Mouse (Mus musculus) large intestine, adult 2 months (tissue): ENCODE data around the gene Shcbp1l. TPM values are rescaled to one million over a fixed set of nuclear protein-coding genes. Genes with fewer than 3 reads are reported as not detected.
"Not testable (repeated sequence)": the region's sequence is repeated elsewhere in the genome, so short reads cannot be mapped to it uniquely, and the experiment has no call there.

Experiments used
- DNase-seq: peaks from one replicate; pipeline ENCODE4 v3.0.0-alpha.2; 2012; ENCODE audit warnings: low read depth, low spot score
- WGBS: fragments of 180-500 bp; shearing (Covaris S2); methylation state at CpG from one replicate; pipeline ENCODE4 v1.1.7; 2018; 5-methylcytosine and 5-hydroxymethylcytosine counted together
- polyA plus RNA-seq: library from polyadenylated mRNA; depleted of rRNA; stranded (reverse); fragments of >200 nt; gene quantifications from 2 replicates; pipeline ENCODE4 v1.2.3, GENCODE M21; 2012; rRNA removed

Shcbp1l gene
- 0.12 TPM in 1 of 2 replicates, not detected in the other for polyA plus RNA-seq

GRCm38 (mm10) chr1:153424770-153425584 is at the start of gene Shcbp1l:
Gene Shcbp1l, plus strand, starts transcription at chr1:153425162.
- WGBS = 6% methylated on average over 60 of the region's 60 CpGs
- DNase-seq = peak; percentile 13

- no peak for DNase-seq
- WGBS = 59% methylated on average over 6 of the region's 6 CpGs
Measured at GRCm38 (mm10) chr1:153376446-153376845, 48.5 kb upstream of the Shcbp1l start.

GRCm38 (mm10) chr1:153378587-153378986 is 46.4 kb upstream of the Shcbp1l start:
- no peak for DNase-seq
- 55% methylated on average over 6 of the region's 6 CpGs for WGBS

GRCm38 (mm10) chr1:153379832-153380231 is 45.1 kb upstream of the Shcbp1l start:
- WGBS = 76% methylated on average over 5 of the region's 5 CpGs

GRCm38 (mm10) chr1:153380746-153381282 is 44.1 kb upstream of the Shcbp1l start:
- 90% methylated on average over 9 of the region's 9 CpGs for WGBS
- DNase-seq = no peak

More at GRCm38 (mm10) chr1:153379832-153380231, 45.1 kb upstream of the Shcbp1l start:
- DNase-seq = no peak

GRCm38 (mm10) chr1:153385081-153385480 is 39.9 kb upstream of the Shcbp1l start:
- 61% methylated on average over 6 of the region's 6 CpGs for WGBS
- no peak for DNase-seq

GRCm38 (mm10) chr1:153385661-153386060 is 39.3 kb upstream of the Shcbp1l start:
- not testable (repeated sequence) for DNase-seq
- WGBS = 89% methylated on average over 5 of the region's 5 CpGs

- DNase-seq = peak; percentile 18
- 45% methylated on average over 25 of the region's 25 CpGs for WGBS
Measured at GRCm38 (mm10) chr1:153386271-153387069, 38.5 kb upstream of the Shcbp1l start.

- WGBS = 73% methylated on average over 4 of the region's 4 CpGs
- not testable (repeated sequence) for DNase-seq
Measured at GRCm38 (mm10) chr1:153395706-153396105, 29.3 kb upstream of the Shcbp1l start.

- DNase-seq = peak; percentile 7
- WGBS = under 1% methylated on average over 7 of the region's 7 CpGs
Measured at GRCm38 (mm10) chr1:153401765-153402164, 23.2 kb upstream of the Shcbp1l start.

GRCm38 (mm10) chr1:153407641-153408040 is 17.3 kb upstream of the Shcbp1l start:
- 76% methylated on average over 11 of the region's 11 CpGs for WGBS
- DNase-seq = not testable (repeated sequence)

GRCm38 (mm10) chr1:153408296-153408695 is 16.7 kb upstream of the Shcbp1l start:
- WGBS = 72% methylated on average over 5 of the region's 5 CpGs
- not testable (repeated sequence) for DNase-seq

- DNase-seq = not testable (repeated sequence)
- WGBS = 95% methylated on average over 1 of the region's 4 CpGs
Measured at GRCm38 (mm10) chr1:153410915-153411314, 14.0 kb upstream of the Shcbp1l start.

GRCm38 (mm10) chr1:153411723-153412122 is 13.2 kb upstream of the Shcbp1l start:
- WGBS = 81% methylated on average over 6 of the region's 6 CpGs
- DNase-seq = no peak

GRCm38 (mm10) chr1:153412663-153413396 is 12.1 kb upstream of the Shcbp1l start:
- WGBS = 76% methylated on average over 3 of the region's 4 CpGs
- not testable (repeated sequence) for DNase-seq

GRCm38 (mm10) chr1:153413397-153414020 is 11.5 kb upstream of the Shcbp1l start:
- 83% methylated on average over 13 of the region's 13 CpGs for WGBS
- DNase-seq = not testable (repeated sequence)

- WGBS = 86% methylated on average over 24 of the region's 24 CpGs
- DNase-seq = not testable (repeated sequence)
Measured at GRCm38 (mm10) chr1:153414114-153414723, 10.7 kb upstream of the Shcbp1l start.

- WGBS = 74% methylated on average over 4 of the region's 4 CpGs
- DNase-seq = no peak
Measured at GRCm38 (mm10) chr1:153414962-153415361, 10.0 kb upstream of the Shcbp1l start.

- DNase-seq = not testable (repeated sequence)
- 70% methylated on average over 3 of the region's 5 CpGs for WGBS
Measured at GRCm38 (mm10) chr1:153415742-153416141, 9.2 kb upstream of the Shcbp1l start.
